Mouse (Mus musculus): ENCODE measurements at regions not wholly inside any gene's neighbourhood (a gene's known extent, or its start where the extent isn't known, plus 50 kb on each side); places are given as distances from the start of the nearest gene placed in this dataset.

- no peak for ATAC-seq (ENCODE audit: insufficient number of reproducible peaks, insufficient read depth, low FRiP score, low TSS enrichment, low read depth)
- Histone ChIP-seq H3K4me2 (no peak overlapping the region), H3K9me3 (no peaks in the 10 kb centered on the region), H3K27ac (no peak overlapping the region), H3K9ac (replicated peaks) (no peak overlapping the region), H3K4me1 (replicated peaks) (peaks cover 26% of the 10 kb centered on the region), H3K36me3 (no peaks in the 10 kb centered on the region), H3K4me3 (replicated peaks) (no peak overlapping the region), H3K27me3 (no peaks in the 10 kb centered on the region)
- WGBS: 72% methylated on average over 1 of the region's 1 CpGs
Observed at GRCm38 (mm10) chr11:8224366-8224765, 440.0 kb downstream of the Tns3 start.

DNA sequence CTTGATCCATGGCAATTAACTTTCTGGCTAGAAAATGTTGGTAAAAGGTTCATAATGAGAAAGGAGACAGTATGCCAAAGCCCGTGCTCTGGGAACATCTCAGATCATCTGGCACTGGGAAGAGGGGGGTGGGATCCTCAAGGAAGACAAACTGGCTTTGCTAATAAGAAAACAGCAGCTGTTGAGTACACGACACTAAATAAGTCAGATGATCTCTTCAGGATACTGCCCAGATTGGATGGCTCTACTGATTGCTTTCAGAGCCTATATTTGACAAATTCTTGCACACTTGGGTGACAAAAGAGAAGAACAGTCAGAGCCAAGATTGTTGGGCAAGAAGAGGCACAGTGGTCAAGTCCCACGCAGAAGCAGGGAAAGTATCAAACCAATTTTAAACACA is 443.7 kb downstream of the Tns3 start:
- WGBS: 51% methylated on average over 3 of the region's 3 CpGs
- no peak overlapping the region for H3K27ac ChIP-seq
- H3K4me2 ChIP-seq: no peak overlapping the region
- no peaks in the 10 kb centered on the region for H3K27me3 ChIP-seq
- ATAC-seq (ENCODE audit: insufficient number of reproducible peaks, insufficient read depth, low FRiP score, low TSS enrichment, low read depth): no peak
- no peaks in the 10 kb centered on the region for H3K36me3 ChIP-seq
- no peak overlapping the region for H3K4me3 ChIP-seq (replicated peaks)
- peaks cover 15% of the 10 kb centered on the region; the same call in 1 of the 2 replicates for H3K4me1 ChIP-seq (replicated peaks)
- no peak overlapping the region for H3K9ac ChIP-seq (replicated peaks)
- H3K9me3 ChIP-seq: no peaks in the 10 kb centered on the region

DNA sequence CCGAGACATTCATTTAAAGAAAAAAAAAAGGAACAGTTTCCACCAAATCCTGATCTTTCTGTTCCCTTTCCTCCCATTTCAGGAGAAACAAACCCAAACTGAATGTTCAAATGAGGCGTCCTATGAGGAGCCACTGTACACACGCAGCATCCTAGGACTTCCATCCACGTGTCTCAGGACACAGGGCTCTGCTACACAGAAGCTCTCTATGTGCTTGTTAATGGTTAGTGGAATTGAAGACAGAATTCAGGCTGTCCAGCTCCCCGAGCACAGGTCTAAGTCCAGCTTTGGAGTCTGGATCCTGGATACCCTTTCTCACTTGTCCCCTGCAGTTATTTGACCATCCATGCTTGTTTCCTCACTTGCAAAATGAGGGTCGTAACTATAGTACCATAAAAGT is 444.4 kb downstream of the Tns3 start:
- no peak for ATAC-seq (ENCODE audit: insufficient number of reproducible peaks, insufficient read depth, low FRiP score, low TSS enrichment, low read depth)
- H3K4me3 ChIP-seq (replicated peaks): no peak overlapping the region
- H3K9me3 ChIP-seq: no peaks in the 10 kb centered on the region
- H3K27me3 ChIP-seq: no peaks in the 10 kb centered on the region
- no peak overlapping the region for H3K4me2 ChIP-seq
- H3K36me3 ChIP-seq: no peaks in the 10 kb centered on the region
- H3K9ac ChIP-seq (replicated peaks): no peak overlapping the region
- WGBS: 41% methylated on average over 6 of the region's 6 CpGs
- peaks cover 15% of the 10 kb centered on the region; the same call in 1 of the 2 replicates for H3K4me1 ChIP-seq (replicated peaks)
- H3K27ac ChIP-seq: no peak overlapping the region

DNA sequence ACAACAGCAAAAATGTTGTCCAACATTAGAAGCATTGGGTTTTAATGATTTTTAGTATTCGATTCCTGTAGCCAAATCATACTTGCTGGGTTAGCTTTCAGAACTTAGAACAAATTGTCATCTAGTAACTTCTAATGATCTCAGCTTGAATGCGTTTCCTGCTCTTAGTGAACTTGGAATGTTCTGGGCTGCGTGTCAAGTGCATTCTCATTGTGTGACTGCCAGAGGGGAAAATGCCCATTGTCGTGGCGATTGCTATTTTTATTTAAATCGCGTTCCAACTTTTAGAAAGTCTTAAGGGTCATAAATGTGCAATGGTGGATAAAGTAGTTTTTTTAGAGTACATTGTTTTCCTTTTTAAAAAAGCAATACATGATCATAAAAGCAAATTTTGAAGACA is 448.7 kb downstream of the Tns3 start:
- WGBS: 92% methylated on average over 7 of the region's 7 CpGs
- peaks cover 11% of the 10 kb centered on the region; the same call in 1 of the 2 replicates for H3K4me1 ChIP-seq (replicated peaks)
- H3K36me3 ChIP-seq: no peaks in the 10 kb centered on the region
- H3K4me2 ChIP-seq: no peak overlapping the region
- no peak for ATAC-seq (ENCODE audit: insufficient number of reproducible peaks, insufficient read depth, low FRiP score, low TSS enrichment, low read depth)
- no peaks in the 10 kb centered on the region for H3K27me3 ChIP-seq
- H3K27ac ChIP-seq: no peak overlapping the region
- H3K9me3 ChIP-seq: no peaks in the 10 kb centered on the region
- no peak overlapping the region for H3K4me3 ChIP-seq (replicated peaks)
- H3K9ac ChIP-seq (replicated peaks): no peak overlapping the region

GRCm38 (mm10) chr11:8214305-8214903 is 449.9 kb downstream of the Tns3 start:
- Histone ChIP-seq H3K4me1 (replicated peaks) (no peaks in the 10 kb centered on the region), H3K9me3 (no peaks in the 10 kb centered on the region), H3K27me3 (no peaks in the 10 kb centered on the region), H3K9ac (replicated peaks) (no peak overlapping the region), H3K4me3 (replicated peaks) (no peak overlapping the region), H3K4me2 (no peak overlapping the region), H3K27ac (no peak overlapping the region), H3K36me3 (no peaks in the 10 kb centered on the region)
- ATAC-seq (ENCODE audit: insufficient number of reproducible peaks, insufficient read depth, low FRiP score, low TSS enrichment, low read depth): no peak
- 85% methylated on average over 2 of the region's 2 CpGs for WGBS

- H3K9me3 ChIP-seq: no peaks in the 10 kb centered on the region
- no peaks in the 10 kb centered on the region for H3K4me1 ChIP-seq (replicated peaks)
- no peak overlapping the region for H3K9ac ChIP-seq (replicated peaks)
- no peak overlapping the region for H3K4me2 ChIP-seq
- no peak overlapping the region for H3K27ac ChIP-seq
- H3K36me3 ChIP-seq: no peaks in the 10 kb centered on the region
- WGBS: 88% methylated on average over 3 of the region's 3 CpGs
- no peaks in the 10 kb centered on the region for H3K27me3 ChIP-seq
- H3K4me3 ChIP-seq (replicated peaks): no peak overlapping the region
- ATAC-seq (ENCODE audit: insufficient number of reproducible peaks, insufficient read depth, low FRiP score, low TSS enrichment, low read depth): no peak
Observed at GRCm38 (mm10) chr11:8213130-8213529, 451.2 kb downstream of the Tns3 start.

GRCm38 (mm10) chr11:8212714-8213113 is 451.6 kb downstream of the Tns3 start:
- Histone ChIP-seq H3K36me3 (no peaks in the 10 kb centered on the region), H3K27ac (no peak overlapping the region), H3K27me3 (no peaks in the 10 kb centered on the region), H3K4me2 (no peak overlapping the region), H3K9ac (replicated peaks) (no peak overlapping the region), H3K9me3 (no peaks in the 10 kb centered on the region), H3K4me3 (replicated peaks) (no peak overlapping the region), H3K4me1 (replicated peaks) (no peaks in the 10 kb centered on the region)
- no peak for ATAC-seq (ENCODE audit: insufficient number of reproducible peaks, insufficient read depth, low FRiP score, low TSS enrichment, low read depth)
- 75% methylated on average over 4 of the region's 4 CpGs for WGBS

GRCm38 (mm10) chr11:8209041-8209440 is 455.3 kb downstream of the Tns3 start:
- no peak for ATAC-seq (ENCODE audit: insufficient number of reproducible peaks, insufficient read depth, low FRiP score, low TSS enrichment, low read depth)
- Histone ChIP-seq H3K9ac (replicated peaks) (no peak overlapping the region), H3K9me3 (no peaks in the 10 kb centered on the region), H3K4me1 (replicated peaks) (no peaks in the 10 kb centered on the region), H3K4me3 (replicated peaks) (no peak overlapping the region), H3K4me2 (no peak overlapping the region), H3K27me3 (no peaks in the 10 kb centered on the region), H3K36me3 (no peaks in the 10 kb centered on the region), H3K27ac (no peak overlapping the region)
- 84% methylated on average over 2 of the region's 2 CpGs for WGBS

DNA sequence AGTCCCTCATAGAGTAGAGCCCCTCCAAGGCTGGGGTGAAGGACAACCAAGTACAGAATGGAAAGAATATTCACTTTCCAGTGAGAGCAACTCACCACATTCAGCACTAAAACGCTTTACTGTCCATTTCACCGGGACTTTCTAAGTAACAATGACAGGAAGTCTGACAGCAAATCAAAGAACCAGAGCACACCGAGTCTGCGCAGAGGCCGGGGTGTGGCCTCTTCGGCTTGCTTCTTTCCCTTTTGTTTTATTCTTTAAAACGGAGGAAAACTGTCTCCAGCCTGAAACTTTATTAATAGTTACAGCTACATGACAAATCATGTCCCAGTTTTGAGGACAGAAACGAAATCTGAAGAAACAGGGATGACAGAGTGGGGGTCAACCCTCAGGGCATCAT is 465.0 kb downstream of the Tns3 start:
- no peak overlapping the region for H3K27ac ChIP-seq
- no peak for ATAC-seq (ENCODE audit: insufficient number of reproducible peaks, insufficient read depth, low FRiP score, low TSS enrichment, low read depth)
- no peak overlapping the region for H3K4me3 ChIP-seq (replicated peaks)
- H3K27me3 ChIP-seq: no peaks in the 10 kb centered on the region
- H3K9ac ChIP-seq (replicated peaks): no peak overlapping the region
- H3K4me2 ChIP-seq: no peak overlapping the region
- H3K36me3 ChIP-seq: no peaks in the 10 kb centered on the region
- 82% methylated on average over 8 of the region's 8 CpGs for WGBS
- H3K9me3 ChIP-seq: no peaks in the 10 kb centered on the region
- H3K4me1 ChIP-seq (replicated peaks): 0 out of 2 replicates have a peak, but pooled peaks cover 2% of the 10 kb centered on the region
